Mouse (Mus musculus) lung, embryonic 14.5 days (tissue): Measurements from ENCODE around the gene Pak6. TPM values are rescaled to one million over a fixed set of nuclear protein-coding genes. Genes with fewer than 3 reads are reported as not detected.
A peak's percentile ranks its signal among the peaks of the same experiment; 100 is the strongest.

Experiments used
- ATAC-seq: fragments of 200-750 bp; cut with Nextera tagmentation; 2 replicates; pipeline ENCODE4 v1.8.0; 2017; ENCODE audit warnings: mild to moderate bottlenecking, moderate TSS enrichment, moderate library complexity; ENCODE audit not compliant: insufficient read depth
- DNase-seq: peaks from one replicate; pipeline ENCODE4 v3.0.0-alpha.2; 2015
- H3K27ac ChIP-seq: fragments of 300-500 bp; sonication (generic); 2 replicates; pipeline ENCODE4 v1.5.1; 2014; ENCODE audit warnings: low read depth, mild to moderate bottlenecking, moderate library complexity
- H3K27me3 ChIP-seq: fragments of 300-500 bp; sonication (generic); 2 replicates; pipeline ENCODE4 v1.6.1; 2014; ENCODE audit warnings: low read length, control low read depth; ENCODE audit not compliant: insufficient read depth
- H3K36me3 ChIP-seq: fragments of 300-500 bp; sonication (generic); 2 replicates; pipeline ENCODE4 v1.6.1; 2014; ENCODE audit warnings: control low read depth; ENCODE audit not compliant: insufficient read depth
- H3K4me1 ChIP-seq: fragments of 300-500 bp; sonication (generic); 2 replicates; pipeline ENCODE4 v1.6.1; 2014; ENCODE audit warnings: antibody characterized with exemption, control low read depth; ENCODE audit not compliant: insufficient read depth
- H3K4me2 ChIP-seq: fragments of 300-500 bp; sonication (generic); 2 replicates; pipeline ENCODE4 v1.6.1; 2014; ENCODE audit warnings: mild to moderate bottlenecking
- H3K4me3 ChIP-seq: fragments of 300-500 bp; sonication (generic); 2 replicates; pipeline ENCODE4 v1.5.1; 2014; ENCODE audit warnings: low read depth, low read length
- H3K9ac ChIP-seq: fragments of 300-500 bp; sonication (generic); 2 replicates; pipeline ENCODE4 v1.6.1; 2014
- H3K9me3 ChIP-seq: fragments of 300-500 bp; sonication (generic); 2 replicates; pipeline ENCODE4 v1.6.1; 2016; ENCODE audit warnings: low read depth, low read length, control low read depth
- CTCF ChIP-seq: IDR thresholded peaks from 2 replicates; pipeline ENCODE4 v1.5.1; 2016; ENCODE audit warnings: antibody characterized with exemption, low read depth
- WGBS: fragments of 180-500 bp; shearing (Covaris S2); extraction: QIAGEN DNeasy Blood & Tissue Kit; methylation state at CpG from one replicate; pipeline ENCODE4 v1.1.7; 2014; 5-methylcytosine and 5-hydroxymethylcytosine counted together
- polyA plus RNA-seq: library from polyadenylated mRNA; unstranded; fragments of >200 nt; fragmentation: Nextera tagmentation; extraction: Ambion mirVana; gene quantifications from 2 replicates; pipeline ENCODE4 v1.2.1, GENCODE M21; 2014

The Pak6 gene
- polyA plus RNA-seq, 1 experiment from 2014 or later: 0.95 TPM

GRCm38 (mm10) chr2:118702883-118703761, 40.0 kb downstream of the Pak6 start:
- DNase-seq: peak; percentile 56
- Histone ChIP-seq H3K4me1 (peaks cover 7% of the 10 kb centered on the region; the same call in 1 of the 2 replicates), H3K36me3 (no peaks in the 10 kb centered on the region), H3K27ac (no peak overlapping the region), H3K4me2 (peak overlapping the region; percentile 72), H3K9ac (peak overlapping the region; percentile 16), H3K4me3 (peak overlapping the region; percentile 41), H3K27me3 (peaks cover 89% of the 10 kb centered on the region), H3K9me3 (no peaks in the 10 kb centered on the region)
- WGBS: under 1% methylated on average over 93 of the region's 93 CpGs
- 0 out of 2 replicates have a peak, but pooled peaks have one; percentile 11 for TF ChIP-seq CTCF
- ATAC-seq: peak; percentile 30; the same call in 1 of the 2 replicates

DNA sequence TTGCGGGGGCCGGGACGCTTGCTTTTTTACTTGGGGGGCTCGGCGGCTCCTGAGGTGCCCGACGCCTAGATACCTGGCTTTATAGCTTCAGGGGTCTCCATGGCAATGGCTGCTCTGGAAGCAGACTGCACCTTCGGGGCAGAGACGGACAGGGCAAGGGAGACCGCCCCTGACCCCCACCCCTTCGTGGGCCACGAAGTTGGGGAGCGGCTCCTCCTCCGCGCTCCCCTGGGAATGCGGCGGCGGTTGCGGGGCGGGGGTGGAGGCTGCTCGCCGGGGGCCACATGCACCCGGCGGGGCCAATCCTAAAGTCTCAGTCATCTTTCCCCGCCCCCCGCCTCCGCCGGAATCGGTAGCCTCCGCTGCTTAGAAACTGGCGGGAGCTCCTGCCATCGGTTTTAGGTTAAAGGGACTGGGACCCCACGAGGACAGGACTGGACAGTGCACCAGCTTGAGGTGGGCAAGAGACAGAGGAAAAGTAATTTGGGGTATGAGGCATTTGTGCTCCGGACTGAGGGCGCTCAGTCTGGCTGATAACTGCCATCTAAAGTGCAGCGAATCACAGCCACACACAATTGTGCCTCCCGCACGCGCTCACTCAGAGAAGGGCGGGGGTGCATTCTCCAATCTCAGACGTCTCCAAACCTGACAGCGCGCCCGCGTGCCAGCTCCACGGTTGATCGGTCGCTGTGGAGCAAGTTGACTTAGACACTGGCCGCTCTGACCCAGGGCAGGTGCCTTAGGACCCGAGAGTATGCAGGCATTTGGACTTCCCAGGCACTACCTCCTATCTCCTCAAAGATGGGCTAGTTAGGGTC, 41.0 kb downstream of the Pak6 start, which contains the start of gene Ankrd63:
Gene Ankrd63 (minus strand): TSS at position 51 of the 818 bp plus-strand sequence.
- 1% methylated on average over 50 of the region's 50 CpGs for WGBS
- H3K4me3 ChIP-seq: peak within 1 kb of the TSS; percentile 41
- H3K4me1 ChIP-seq: peaks cover 7% of the 10 kb centered on the region; the same call in 1 of the 2 replicates
- H3K36me3 ChIP-seq: no peaks in the 10 kb centered on the region
- peak within 1 kb of the TSS; percentile 72 for H3K4me2 ChIP-seq
- ATAC-seq (no peak), DNase-seq (peak; percentile 20)
- H3K9me3 ChIP-seq: no peaks in the 10 kb centered on the region
- peak within 1 kb of the TSS; percentile 16; the same call in 1 of the 2 replicates for H3K9ac ChIP-seq
- no peak within 1 kb of the TSS for H3K27ac ChIP-seq
- H3K27me3 ChIP-seq: peaks cover 92% of the 10 kb centered on the region
- TF ChIP-seq CTCF: no peak

DNA sequence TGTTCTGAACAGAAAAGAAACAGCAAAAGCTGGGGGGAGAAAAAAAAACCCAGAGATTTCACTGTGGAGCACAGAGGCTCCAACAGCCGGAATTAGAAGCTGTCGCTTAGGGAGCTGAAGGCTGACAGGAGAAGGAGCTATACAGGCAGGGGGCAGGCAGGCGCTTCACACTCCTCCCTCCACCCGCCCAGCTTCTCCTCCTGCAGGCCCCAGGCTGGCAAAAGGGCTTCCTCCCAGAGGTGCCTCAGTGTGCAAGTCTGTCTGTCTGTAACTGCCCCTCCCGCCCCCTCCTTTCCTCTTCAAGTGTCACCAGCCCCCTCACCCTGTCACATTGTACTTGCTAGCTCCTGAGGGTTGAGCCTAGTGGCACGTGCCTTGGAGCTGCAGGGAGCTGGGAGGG, 43.3 kb downstream of the Pak6 start:
- no peak overlapping the region for H3K4me3 ChIP-seq
- ATAC-seq: no peak

GRCm38 (mm10) chr2:118708472-118708871, 45.4 kb downstream of the Pak6 start:
- no peaks in the 10 kb centered on the region for H3K9me3 ChIP-seq
- 59% methylated on average over 4 of the region's 4 CpGs for WGBS

More for the DNA sequence above, 43.3 kb downstream of the Pak6 start:
- 4% methylated on average over 6 of the region's 6 CpGs for WGBS
- H3K36me3 ChIP-seq: no peaks in the 10 kb centered on the region
- H3K4me2 ChIP-seq: no peak overlapping the region
- no peak overlapping the region for H3K9ac ChIP-seq
- H3K27ac ChIP-seq: no peak overlapping the region
- peaks cover 96% of the 10 kb centered on the region for H3K27me3 ChIP-seq
- H3K9me3 ChIP-seq: no peaks in the 10 kb centered on the region
- TF ChIP-seq CTCF: no peak
- H3K4me1 ChIP-seq: peaks cover 13% of the 10 kb centered on the region; the same call in 1 of the 2 replicates
- no peak for DNase-seq

GRCm38 (mm10) chr2:118709655-118710221, 46.6 kb downstream of the Pak6 start:
- Histone ChIP-seq H3K9me3 (no peaks in the 10 kb centered on the region), H3K4me2 (no peak overlapping the region), H3K4me1 (peaks cover 8% of the 10 kb centered on the region; the same call in 1 of the 2 replicates), H3K27me3 (peaks cover 81% of the 10 kb centered on the region), H3K27ac (no peak overlapping the region), H3K36me3 (no peaks in the 10 kb centered on the region), H3K4me3 (no peak overlapping the region), H3K9ac (no peak overlapping the region)
- 37% methylated on average over 4 of the region's 4 CpGs for WGBS
- DNase-seq (no peak), ATAC-seq (no peak)
- no peak for TF ChIP-seq CTCF

More at GRCm38 (mm10) chr2:118708472-118708871, 45.4 kb downstream of the Pak6 start:
- Histone ChIP-seq H3K27ac (no peak overlapping the region), H3K36me3 (no peaks in the 10 kb centered on the region), H3K4me3 (no peak overlapping the region), H3K4me2 (no peak overlapping the region), H3K27me3 (peaks cover 94% of the 10 kb centered on the region), H3K9ac (no peak overlapping the region), H3K4me1 (peaks cover 11% of the 10 kb centered on the region; the same call in 1 of the 2 replicates)
- no peak for ATAC-seq
- no peak for TF ChIP-seq CTCF
- DNase-seq: no peak

DNA sequence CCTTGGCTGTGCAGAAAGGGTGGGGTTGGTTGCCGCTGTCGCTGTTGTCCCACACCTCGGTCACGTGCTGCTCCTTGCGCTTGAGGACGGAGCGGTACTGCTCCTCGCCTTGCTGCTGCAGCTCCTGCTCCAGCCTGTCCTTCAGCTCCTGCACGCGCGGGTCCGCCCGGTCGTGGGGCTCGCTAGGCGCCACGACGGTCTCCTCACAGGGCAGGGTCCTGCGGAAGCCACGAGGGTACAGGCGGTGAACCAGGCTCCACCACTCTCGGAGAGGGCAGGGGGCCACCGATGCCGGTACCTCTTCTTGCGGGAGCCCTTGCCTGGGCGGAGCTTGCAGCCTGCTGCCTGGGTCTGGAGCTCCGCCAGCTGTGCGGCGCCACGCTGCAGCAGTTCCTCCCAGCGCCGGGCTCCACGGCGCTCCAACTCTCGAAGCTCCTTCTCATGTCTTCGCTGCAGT, 48.0 kb downstream of the Pak6 start:
- Histone ChIP-seq H3K9ac (peak overlapping the region; percentile 44), H3K27ac (no peak overlapping the region), H3K4me1 (peaks cover 8% of the 10 kb centered on the region; the same call in 1 of the 2 replicates), H3K27me3 (peaks cover 68% of the 10 kb centered on the region), H3K4me2 (peak overlapping the region; percentile 77), H3K9me3 (no peaks in the 10 kb centered on the region), H3K4me3 (peak overlapping the region; percentile 39), H3K36me3 (no peaks in the 10 kb centered on the region)
- TF ChIP-seq CTCF: no peak
- ATAC-seq (peak; percentile 75), DNase-seq (peak; percentile 83)
- under 1% methylated on average over 36 of the region's 36 CpGs for WGBS
